Mouse (Mus musculus) ovary, adult 18-20 months (tissue): Measurements from ENCODE around the gene Cd36.
"Not testable (repeated sequence)": the region's sequence is repeated elsewhere in the genome, so short reads cannot be mapped to it uniquely, and the experiment has no call there.

Experiments
- DNase-seq: peaks from one replicate; pipeline ENCODE4 v3.0.0; 2022; ENCODE audit warnings: low spot score, mixed read lengths

Cd36 gene

DNA sequence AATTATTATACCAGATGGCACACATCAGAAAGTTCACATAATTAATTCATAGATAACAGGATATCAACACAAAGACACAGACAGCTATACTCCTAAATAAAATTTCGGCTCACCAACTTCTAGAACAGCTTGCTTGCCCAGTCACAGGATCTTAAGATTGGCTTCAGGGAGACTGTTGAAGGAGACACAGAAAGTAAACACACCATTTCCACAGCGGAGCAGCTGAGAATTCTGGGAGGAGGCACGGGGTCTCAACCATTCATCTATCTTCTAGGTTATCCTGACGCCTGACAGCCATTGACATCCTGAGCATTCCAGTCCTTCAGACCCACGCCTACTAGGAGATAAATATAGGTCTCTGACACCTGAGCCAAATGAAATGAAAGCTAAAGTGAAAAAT is at the start of gene Cd36:
Gene Cd36, minus strand, starts transcription at position 204 of the 400 bp plus-strand sequence.
- DNase-seq: no peak

DNA sequence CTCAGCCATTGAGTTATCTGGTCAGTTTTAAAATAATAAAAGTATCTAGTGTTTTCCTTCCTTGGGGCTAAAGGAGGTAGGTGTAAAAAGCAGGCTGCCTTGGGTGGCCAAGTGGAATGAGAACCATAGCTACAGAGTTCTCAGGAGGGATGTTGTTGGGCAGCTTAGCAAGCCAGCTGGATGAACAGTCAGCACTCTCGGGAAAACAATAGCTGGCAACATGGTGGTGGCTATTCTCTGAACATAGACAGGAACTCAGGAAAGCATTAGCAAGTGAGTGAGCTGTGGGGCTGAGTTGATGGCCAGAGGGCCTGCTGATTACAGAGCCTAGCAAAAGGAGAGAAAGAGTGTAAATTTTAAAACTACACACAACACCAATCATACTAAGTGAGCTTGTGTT is 45.9 kb upstream of the Cd36 start:
- DNase-seq: no peak

DNA sequence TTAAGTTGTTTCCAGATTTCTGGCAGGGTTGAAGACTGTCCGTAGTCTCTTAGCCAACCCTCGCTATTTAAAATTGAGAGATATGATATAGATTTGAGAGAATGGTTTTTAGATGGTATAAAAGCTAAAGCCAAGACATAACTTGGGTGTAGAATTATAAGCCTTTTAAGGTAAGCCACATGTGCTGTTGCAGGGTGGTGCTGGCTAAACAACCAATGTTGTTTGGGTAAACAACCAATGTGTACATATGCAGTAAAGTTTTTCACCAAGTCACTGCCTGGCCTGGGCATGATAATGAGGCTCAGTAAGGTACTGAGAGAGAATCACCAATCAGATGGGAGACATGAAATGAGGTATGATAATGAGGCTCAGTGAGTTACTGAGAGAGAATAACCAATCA is 43.0 kb upstream of the Cd36 start:
- not testable (repeated sequence) for DNase-seq

DNA sequence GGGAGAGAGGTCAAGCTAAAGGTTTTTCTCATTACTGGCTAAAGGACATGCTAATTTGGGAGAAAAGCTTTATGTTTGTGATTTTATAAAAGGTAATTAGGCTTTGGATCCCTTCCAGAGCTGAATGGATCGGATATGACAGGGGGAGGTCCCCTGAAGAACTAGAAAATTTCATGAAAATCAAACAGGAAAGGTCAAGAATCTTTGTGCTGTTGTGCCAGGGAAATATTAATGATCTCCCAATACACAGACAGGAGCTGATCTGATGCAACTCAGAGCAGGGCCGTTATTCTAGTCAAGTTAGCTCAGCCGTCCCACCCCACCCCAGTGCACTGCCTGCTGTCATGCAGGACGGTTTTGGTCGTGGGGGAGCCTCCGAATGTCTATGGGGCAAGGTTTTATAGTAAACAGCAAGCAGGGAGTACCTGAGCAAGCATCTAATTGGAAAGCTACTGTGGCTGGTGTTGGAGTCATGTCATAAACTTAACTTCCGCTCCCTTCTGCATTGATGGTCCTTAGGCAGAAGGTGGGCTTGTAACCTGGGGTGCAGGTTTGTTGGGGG is 40.5 kb upstream of the Cd36 start:
- DNase-seq: no peak

DNA sequence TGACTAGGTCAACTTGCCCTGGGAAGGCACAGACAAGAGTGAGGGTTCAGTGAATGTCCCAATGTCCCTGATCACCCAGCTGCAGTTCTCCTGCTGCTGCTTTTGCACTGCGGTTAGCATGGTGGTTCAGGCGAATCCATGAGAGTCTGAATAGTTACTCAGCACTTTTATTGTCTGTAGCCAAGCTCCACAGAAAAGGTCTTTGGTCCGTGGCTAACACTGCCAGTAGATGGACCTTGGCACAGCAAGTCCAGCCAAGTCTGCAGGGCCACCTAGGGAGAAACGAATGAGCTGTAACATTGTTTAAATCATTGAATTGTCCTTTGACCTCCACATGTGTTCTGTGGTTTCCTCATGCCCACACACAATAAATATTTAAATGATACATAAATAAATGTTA is 39.9 kb upstream of the Cd36 start:
- DNase-seq: peak; percentile 6

DNA sequence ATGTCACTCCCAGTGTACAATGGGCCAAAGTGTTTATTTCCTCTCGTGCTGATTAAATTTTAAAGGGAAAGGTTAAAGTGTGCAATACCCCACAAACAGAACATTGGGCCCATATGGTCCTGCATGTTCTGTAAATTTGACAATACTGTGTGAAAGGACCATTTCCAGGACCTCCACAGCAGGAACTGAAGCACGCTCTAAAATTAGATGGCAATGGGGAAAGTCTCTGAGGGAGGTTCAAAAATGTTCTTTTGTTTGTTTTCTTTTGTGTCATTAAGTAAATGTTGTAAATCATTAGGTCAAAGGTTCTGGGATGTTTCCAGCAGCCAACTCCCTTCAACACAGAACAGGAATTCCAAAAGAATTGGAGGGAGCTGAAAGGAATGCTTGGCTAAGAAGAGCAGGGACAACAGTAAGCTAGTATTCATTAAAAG is 35.5 kb upstream of the Cd36 start:
- DNase-seq: no peak

DNA sequence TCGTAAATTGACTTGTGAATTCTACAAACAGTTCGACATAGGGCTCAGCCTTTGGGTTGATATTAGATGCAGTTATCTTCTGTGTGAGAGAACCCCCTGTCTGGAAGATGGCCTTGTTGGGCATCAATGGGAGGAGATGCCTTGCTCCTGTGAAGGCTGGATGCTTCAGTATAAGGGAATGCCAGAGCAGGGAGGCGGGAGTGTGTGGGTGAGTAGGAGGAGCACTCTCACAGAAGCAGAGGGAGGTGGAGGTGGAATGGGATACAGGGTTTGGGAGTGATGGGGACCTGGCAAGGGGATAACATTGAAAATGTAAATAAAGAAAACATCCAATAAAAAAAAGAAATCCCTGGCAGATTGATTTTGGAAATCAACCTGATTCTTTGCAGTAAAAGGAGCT is 35.0 kb upstream of the Cd36 start:
- DNase-seq: no peak

DNA sequence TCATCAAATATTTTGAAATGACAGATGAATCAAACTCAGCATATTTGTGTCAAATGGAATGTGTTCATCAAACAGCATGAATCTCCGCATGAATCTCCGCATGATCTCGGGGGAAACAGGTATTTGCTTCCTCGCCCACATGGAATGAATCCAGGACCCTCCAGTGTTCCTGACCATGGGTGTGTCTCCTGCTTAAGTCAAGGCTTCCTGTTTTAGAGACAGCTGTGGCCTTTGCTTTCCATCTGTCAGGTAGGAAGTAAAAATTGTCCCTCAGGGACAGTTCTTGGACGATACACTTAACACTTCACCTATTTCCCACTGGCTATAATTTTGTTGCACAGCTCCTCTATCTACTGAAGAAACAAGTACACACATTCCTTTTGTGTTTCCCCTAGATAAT is 30.4 kb upstream of the Cd36 start:
- DNase-seq: no peak

DNA sequence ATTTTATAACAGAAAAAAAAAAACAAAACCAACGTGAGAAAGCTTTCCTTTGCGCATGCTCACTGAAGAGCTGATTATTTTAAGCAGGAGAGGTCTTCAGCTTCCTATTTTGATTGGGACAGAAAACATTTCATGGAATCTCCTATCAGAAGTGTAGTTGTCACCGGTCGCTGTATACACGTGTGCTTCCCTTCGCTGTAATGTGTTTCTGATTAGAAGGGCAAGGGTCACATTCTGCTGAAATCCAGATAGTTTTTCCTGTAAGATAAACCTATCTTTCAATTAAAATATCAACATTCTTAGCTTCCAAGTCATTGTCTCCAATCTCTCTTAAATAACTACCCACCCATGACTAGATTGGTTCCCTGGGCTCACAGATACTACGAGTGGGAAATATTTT is 16.2 kb upstream of the Cd36 start:
- DNase-seq: no peak

DNA sequence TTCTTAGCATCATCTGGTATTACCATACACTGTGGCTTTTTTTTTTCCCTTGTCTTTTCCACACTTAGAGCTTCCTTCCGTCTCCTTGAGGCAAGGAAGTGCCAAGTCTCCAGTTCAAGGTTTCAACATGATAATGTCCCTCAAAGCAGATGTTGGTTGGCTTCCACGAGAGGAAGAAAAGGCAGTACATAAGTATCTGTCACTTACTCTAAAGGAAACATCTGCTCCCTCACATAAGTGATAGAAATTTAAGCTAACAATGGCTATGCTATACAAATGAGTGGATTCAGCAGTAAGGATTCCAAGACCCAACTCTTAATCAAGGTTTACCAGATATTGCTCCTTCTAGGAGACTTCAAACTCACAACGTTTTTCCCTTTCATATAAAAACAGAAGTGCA is 10.3 kb upstream of the Cd36 start:
- no peak for DNase-seq

DNA sequence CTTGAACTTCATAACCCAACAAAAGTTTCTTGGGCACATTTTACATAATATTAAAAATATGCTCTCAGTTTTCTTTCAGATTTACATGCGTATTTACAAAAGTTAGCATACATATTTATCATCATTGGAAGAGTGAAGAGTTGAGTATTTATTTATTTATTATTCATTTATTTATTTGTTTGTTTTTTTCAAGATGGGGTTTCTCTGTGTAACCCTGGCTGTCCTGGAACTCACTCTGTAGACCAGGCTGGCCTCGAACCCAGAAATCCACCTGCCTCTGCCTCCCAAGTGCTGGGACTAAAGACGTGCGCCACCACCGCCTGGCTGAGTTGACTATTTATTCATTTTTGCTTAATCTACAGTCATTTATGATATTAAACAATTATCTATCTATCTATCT is 9.0 kb upstream of the Cd36 start:
- DNase-seq: not testable (repeated sequence)

DNA sequence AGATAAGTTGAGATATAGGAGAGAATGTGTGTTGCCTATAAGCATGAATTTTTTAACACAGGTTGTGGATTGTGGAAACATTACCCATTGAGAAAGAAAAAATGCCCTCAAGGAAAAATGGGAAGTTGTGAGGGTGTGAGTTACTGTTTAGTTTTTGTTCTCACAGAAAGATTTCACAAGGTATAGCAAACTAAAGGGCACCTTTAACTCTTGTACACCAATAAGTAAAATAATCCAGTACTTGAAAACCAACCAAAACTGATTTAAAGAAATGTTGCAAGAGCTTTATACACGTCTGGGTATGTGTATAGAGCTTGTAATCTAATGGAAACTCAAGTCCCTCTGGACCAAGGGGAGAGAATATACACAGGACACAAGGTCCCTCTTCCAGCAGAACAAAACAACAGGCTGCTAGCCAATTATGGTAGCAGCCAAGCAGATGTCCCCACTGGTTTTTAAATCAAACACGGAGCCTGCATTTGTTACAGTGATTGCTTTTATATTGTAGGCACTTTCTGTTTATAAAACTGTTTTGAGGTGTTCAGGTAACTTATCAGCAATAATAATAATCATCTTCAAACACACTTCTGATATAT is 5.1 kb upstream of the Cd36 start:
- DNase-seq: no peak

DNA sequence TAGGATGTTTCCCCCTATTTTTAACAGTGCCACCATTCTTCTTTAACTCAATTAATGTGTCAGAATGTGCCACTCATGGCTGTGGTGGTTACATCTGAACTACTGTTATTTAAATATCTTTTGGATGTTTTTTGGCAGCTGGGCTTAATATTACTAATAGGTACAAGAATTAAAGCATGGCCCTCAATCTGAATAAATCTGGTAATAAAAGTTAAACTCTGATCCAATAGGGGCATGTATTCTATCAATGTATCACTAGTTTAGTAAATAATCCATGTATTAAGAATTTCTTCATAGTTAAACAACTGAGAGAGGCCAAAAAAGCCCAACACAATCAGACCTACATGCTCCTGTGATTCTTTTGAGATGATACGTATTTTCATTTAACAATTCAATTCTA is 690 bp upstream of the Cd36 start:
- DNase-seq: no peak

DNA sequence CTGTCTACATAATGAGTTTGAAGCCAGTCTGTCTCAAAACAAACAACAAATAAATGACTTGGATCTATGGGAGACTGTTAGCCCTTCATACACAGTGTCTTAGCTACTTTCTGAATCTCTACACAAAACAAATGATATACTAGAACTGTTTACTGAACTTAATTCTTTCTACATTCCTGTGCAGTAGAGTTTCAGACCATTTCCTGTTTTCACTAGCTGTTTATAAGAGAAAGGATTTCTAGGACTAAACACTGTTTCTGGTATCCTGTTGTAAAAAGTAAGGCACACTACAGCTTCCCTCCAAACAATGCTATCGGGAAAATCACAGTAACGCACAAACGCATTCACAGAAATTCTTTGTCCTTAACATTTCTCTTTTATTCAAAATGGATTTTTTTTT is 2.2 kb downstream of the Cd36 start:
- DNase-seq: no peak

DNA sequence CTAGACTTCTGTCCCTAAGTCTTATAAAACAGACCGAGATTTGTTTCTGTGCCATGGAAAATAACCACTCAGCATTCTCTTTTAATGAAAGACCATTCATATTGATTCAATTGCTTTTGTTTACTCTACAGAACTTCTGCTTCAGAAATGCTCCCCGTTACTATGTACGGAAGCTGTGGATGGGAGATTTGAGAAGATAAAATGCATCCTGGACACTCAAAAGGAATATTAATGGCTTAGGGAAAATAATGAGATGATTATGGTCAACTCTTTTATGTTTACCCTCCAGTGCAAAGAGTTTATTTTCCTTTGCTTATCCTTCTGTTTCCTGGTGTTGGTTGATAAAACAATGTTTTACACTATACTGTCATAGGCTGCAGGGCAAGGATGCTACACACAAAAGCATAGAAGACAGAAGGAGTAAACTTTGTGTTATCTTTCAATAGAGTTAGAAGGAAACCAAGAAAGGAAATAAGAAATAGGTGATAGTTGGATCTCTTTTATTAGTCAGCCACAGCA is 5.2 kb downstream of the Cd36 start:
- DNase-seq: no peak

DNA sequence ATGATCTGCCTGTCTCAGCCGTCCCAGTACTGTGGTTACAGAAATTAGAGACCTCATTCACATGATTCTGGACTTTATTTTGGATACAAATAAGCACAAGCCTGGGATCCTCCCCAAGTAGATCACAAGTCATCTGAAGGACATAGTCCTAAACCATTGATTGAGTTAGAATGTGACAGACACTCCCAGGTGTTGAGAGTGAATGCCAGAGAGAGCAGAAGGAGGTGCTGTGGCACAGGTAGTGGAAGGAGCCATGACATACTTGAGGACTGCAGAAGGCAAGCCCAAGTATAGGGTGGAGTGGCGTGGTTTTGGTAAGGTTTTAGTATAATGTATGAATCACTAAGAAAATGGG is 7.1 kb downstream of the Cd36 start:
- DNase-seq: no peak

DNA sequence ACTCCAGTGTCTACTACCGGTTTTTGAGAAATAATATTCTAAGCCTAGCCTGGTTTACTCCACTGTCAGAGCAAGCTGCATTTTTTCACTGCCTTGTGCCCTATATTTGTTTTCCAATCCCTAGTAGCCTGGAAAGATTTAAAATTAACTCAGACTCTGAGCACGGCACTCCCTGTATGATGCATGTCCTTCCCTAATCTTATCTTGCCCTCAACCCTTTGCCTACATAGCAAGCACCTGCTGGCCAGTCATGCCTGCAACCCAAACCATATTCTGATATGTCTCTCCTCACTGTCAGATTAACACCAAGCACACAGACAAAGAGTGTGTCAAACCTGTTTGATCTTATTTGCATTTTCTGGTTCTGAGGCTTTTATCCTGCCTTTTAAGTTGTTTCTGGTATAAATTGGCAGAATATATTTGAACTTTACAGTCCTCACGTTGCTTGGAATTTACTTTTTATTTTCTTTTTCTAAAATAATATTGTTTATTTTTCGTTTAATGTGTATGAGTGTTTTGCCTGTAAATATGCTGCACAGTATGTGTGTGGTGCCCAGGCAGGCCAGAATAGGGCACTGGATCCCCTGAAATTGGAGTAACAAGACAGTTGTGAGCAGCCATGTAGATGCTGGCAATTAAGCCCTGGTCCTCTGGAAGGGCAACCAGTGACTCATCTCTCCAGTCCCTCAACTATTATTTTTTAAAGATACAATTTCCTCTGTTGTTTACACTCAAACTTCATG is 7.6 kb downstream of the Cd36 start:
- DNase-seq: no peak

DNA sequence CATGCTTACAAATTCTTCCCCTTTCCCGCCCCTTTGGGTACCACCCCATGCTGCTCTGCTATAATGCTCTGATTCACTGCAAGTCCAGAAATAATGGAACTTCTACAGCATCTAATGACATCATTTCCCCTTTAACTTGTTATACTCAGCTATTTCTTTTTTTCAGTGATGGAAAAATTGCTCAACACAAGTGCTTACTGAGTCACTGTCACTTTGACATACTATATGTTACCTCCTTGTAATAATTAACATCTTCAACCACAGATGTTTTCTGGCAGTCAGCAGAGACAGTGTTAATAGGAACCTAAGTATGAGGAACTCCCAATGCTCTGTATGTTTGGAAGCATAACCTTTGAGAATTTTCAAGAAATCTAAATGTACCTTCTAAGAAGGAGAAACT is 8.7 kb downstream of the Cd36 start:
- no peak for DNase-seq

DNA sequence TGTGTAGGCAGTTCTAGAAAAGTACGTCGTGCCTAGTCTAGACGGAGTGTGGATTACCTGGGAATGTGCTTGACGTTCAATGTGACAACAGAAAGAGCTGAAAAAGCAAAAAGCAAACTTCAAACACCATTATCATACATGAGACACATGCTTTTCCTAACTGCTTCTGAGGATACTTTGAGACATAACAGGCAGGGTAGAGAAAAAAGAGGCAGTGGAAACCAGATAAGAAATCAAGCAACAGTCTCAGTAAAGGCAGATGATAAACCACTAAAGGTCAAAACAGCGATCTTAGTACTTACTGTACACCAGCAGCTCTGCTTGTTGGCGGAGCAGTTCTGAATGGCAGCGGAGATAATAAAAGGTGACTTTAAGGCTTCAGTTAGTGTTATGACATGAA is 11.6 kb downstream of the Cd36 start:
- no peak for DNase-seq

DNA sequence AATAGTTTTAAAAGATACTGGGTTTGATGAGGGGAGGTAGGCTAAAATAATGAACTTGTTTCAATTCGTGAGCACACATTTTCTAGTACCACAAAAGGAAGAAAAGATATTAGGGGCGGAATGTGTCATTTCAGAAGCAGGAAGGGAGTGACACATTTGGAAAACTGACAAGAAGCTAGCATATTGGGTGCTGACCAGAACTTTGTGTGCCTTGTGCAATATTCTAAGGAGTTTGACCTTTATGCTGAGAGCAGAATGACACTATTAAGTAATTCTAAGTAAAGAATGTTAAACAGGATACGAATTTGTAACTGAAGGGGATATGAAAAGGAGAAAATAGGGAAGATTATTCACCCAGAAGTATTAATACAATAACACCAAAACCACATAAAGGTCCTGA is 12.0 kb downstream of the Cd36 start:
- no peak for DNase-seq

DNA sequence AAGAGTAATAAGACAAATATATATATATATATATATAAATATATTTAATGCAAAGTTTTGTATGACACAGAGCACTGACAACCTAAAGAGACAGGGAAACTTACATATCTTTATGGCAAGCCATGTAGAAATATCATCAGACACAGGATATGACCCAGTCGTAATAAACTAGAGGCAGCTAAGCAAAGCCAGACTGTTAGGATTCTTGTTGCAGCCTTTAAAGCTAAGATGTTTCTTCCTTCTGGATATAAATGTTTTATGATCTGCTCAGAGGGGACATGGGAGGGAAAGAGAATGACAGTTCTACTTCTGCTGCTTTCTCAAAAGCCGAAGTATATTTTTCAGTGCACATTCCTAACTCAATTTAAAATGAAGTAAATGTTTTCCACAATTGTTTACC is 14.3 kb downstream of the Cd36 start:
- DNase-seq: no peak

DNA sequence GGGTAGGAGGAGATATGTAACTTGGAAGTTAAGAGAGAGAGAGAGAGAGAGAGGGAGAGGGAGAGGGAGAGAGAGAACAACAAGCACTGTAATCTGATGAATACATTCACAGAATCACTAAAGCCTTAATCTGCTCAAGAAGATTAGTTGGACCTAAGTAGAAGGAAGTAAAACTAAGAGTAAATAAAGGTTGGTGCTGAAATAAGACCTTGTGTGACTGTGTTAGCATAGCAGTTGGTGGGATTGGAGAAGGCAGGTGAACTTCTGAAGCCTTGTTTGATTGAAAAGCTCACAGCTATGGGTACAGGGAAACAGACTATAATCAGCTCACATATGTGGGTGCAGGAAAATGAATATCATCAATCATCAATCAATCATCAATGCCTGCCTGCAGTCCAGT is 23.2 kb downstream of the Cd36 start:
- DNase-seq: no peak

DNA sequence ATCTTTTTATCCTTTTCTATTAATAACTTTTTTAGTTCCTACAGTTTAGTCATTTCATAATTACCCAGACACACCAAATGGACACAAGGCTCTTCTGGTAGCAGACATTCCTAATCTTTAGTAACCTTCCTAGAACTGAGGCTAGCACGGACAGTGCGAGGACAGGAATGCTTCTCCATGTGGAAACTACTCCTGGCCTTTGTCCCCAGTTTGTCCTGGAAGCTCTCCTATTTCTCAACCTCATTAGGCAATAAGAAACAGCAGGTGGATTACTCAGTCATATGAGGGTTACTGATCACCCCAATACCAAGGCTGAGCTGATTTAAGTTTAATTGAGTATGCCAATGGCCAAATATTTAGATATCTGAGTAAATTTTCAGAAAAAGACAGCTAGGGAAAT is 25.5 kb downstream of the Cd36 start:
- DNase-seq: no peak

DNA sequence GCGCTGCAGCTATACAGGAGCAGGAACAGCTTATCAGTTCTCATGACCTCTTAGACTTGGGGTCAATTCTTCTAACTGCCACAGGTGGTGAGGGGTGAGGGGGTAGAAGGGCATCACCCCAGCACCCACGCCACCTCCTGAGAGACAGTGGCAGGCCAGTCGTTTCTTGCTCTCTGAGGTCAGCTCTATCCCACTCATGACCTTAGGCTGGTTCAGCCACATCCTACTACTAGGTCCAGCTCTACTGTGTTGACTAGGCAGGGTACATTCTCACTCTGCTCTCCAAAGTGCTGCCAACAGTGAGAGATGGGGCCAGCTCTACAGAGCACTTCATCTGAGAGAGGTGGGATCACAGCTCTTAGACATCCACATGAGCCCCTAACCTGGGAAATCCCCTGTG is 30.2 kb downstream of the Cd36 start:
- DNase-seq: no peak
